Mouse (Mus musculus): ENCODE results near the gene Usp30. TPM values are rescaled to one million over a fixed set of nuclear protein-coding genes. Genes with fewer than 3 reads are reported as not detected.

Gene Usp30
- polyA plus RNA-seq, 1 experiment from 2014 or later, result 9.3 TPM

GRCm38 (mm10) chr5:114085501-114085900 is 20.2 kb downstream of the Usp30 start:
- Histone ChIP-seq H3K4me2 (ENCODE audit: low read depth, low read length) (no peak overlapping the region), H3K4me3 (ENCODE audit: low read length) (no peak overlapping the region), H3K27ac (ENCODE audit: low read length) (no peak overlapping the region), H3K4me1 (ENCODE audit: control insufficient read depth, insufficient read depth, low read length) (no peaks in the 10 kb centered on the region), H3K27me3 (replicated peaks; ENCODE audit: control insufficient read depth, insufficient read depth, low read length) (no peaks in the 10 kb centered on the region), H3K9ac (ENCODE audit: low read depth, low read length) (no peak overlapping the region), H3K36me3 (ENCODE audit: control insufficient read depth, insufficient read depth, low read length) (no peaks in the 10 kb centered on the region), H3K9me3 (ENCODE audit: control insufficient read depth, low read length) (no peaks in the 10 kb centered on the region)
- no peak for ATAC-seq
- WGBS, result 80% methylated on average over 14 of the region's 14 CpGs

GRCm38 (mm10) chr5:114087875-114088480 is 22.7 kb downstream of the Usp30 start:
- H3K9ac ChIP-seq (ENCODE audit: low read depth, low read length), result no peak overlapping the region
- no peaks in the 10 kb centered on the region for H3K9me3 ChIP-seq (ENCODE audit: control insufficient read depth, low read length)
- H3K4me1 ChIP-seq (ENCODE audit: control insufficient read depth, insufficient read depth, low read length), result no peaks in the 10 kb centered on the region
- ATAC-seq, result no peak
- no peak overlapping the region for H3K4me2 ChIP-seq (ENCODE audit: low read depth, low read length)
- no peaks in the 10 kb centered on the region for H3K36me3 ChIP-seq (ENCODE audit: control insufficient read depth, insufficient read depth, low read length)
- no peaks in the 10 kb centered on the region; the same call in 1 of the 2 replicates for H3K27me3 ChIP-seq (replicated peaks; ENCODE audit: control insufficient read depth, insufficient read depth, low read length)
- H3K4me3 ChIP-seq (ENCODE audit: low read length), result no peak overlapping the region
- no peak overlapping the region for H3K27ac ChIP-seq (ENCODE audit: low read length)
- 70% methylated on average over 12 of the region's 12 CpGs for WGBS

- no peak for ATAC-seq
- WGBS, result 19% methylated on average over 7 of the region's 7 CpGs
Observed at GRCm38 (mm10) chr5:114090421-114091013, 25.3 kb downstream of the Usp30 start.

GRCm38 (mm10) chr5:114091057-114091807 is 26.0 kb downstream of the Usp30 start, which contains the start of gene Svop:
TSS of gene Svop (minus strand) at chr5:114091570.
- Histone ChIP-seq H3K36me3 (ENCODE audit: control insufficient read depth, insufficient read depth, low read length) (no peaks in the 10 kb centered on the region), H3K4me1 (ENCODE audit: control insufficient read depth, insufficient read depth, low read length) (no peaks in the 10 kb centered on the region), H3K4me2 (ENCODE audit: low read depth, low read length) (peak within 1 kb of the TSS; percentile 30; the same call in 1 of the 2 replicates), H3K9me3 (ENCODE audit: control insufficient read depth, low read length) (no peaks in the 10 kb centered on the region), H3K4me3 (ENCODE audit: low read length) (peak within 1 kb of the TSS; percentile 20; the same call in 1 of the 2 replicates), H3K27ac (ENCODE audit: low read length) (no peak within 1 kb of the TSS), H3K9ac (ENCODE audit: low read depth, low read length) (no peak within 1 kb of the TSS), H3K27me3 (replicated peaks; ENCODE audit: control insufficient read depth, insufficient read depth, low read length) (no peaks in the 10 kb centered on the region; the same call in 1 of the 2 replicates)
- peak; percentile 64 for ATAC-seq
- WGBS, result 3% methylated on average over 40 of the region's 40 CpGs

More at GRCm38 (mm10) chr5:114090421-114091013, 25.3 kb downstream of the Usp30 start:
- Histone ChIP-seq H3K27ac (ENCODE audit: low read length) (no peak overlapping the region), H3K9ac (ENCODE audit: low read depth, low read length) (no peak overlapping the region), H3K36me3 (ENCODE audit: control insufficient read depth, insufficient read depth, low read length) (no peaks in the 10 kb centered on the region), H3K9me3 (ENCODE audit: control insufficient read depth, low read length) (no peaks in the 10 kb centered on the region), H3K4me2 (ENCODE audit: low read depth, low read length) (no peak overlapping the region), H3K4me1 (ENCODE audit: control insufficient read depth, insufficient read depth, low read length) (no peaks in the 10 kb centered on the region), H3K4me3 (ENCODE audit: low read length) (peak overlapping the region; percentile 20; the same call in 1 of the 2 replicates), H3K27me3 (replicated peaks; ENCODE audit: control insufficient read depth, insufficient read depth, low read length) (no peaks in the 10 kb centered on the region; the same call in 1 of the 2 replicates)

- Histone ChIP-seq H3K4me1 (ENCODE audit: control insufficient read depth, insufficient read depth, low read length) (peaks cover 10% of the 10 kb centered on the region), H3K4me3 (ENCODE audit: low read length) (peak overlapping the region; percentile 97), H3K4me2 (ENCODE audit: low read depth, low read length) (peak overlapping the region; percentile 97), H3K27ac (ENCODE audit: low read length) (0 out of 2 replicates have a peak overlapping the region, but pooled peaks have one; percentile 51), H3K27me3 (replicated peaks; ENCODE audit: control insufficient read depth, insufficient read depth, low read length) (no peaks in the 10 kb centered on the region), H3K9ac (ENCODE audit: low read depth, low read length) (peak overlapping the region; percentile 97), H3K9me3 (ENCODE audit: control insufficient read depth, low read length) (no peaks in the 10 kb centered on the region), H3K36me3 (ENCODE audit: control insufficient read depth, insufficient read depth, low read length) (no peaks in the 10 kb centered on the region)
- peak; percentile 94 for ATAC-seq
- 7% methylated on average over 37 of the region's 37 CpGs for WGBS
Observed at GRCm38 (mm10) chr5:114099709-114100389, 34.6 kb downstream of the Usp30 start.

- peak; percentile 83 for ATAC-seq
- Histone ChIP-seq H3K27ac (ENCODE audit: low read length) (0 out of 2 replicates have a peak overlapping the region, but pooled peaks have one; percentile 51), H3K4me2 (ENCODE audit: low read depth, low read length) (peak overlapping the region; percentile 97), H3K36me3 (ENCODE audit: control insufficient read depth, insufficient read depth, low read length) (no peaks in the 10 kb centered on the region), H3K4me1 (ENCODE audit: control insufficient read depth, insufficient read depth, low read length) (peaks cover 10% of the 10 kb centered on the region), H3K9ac (ENCODE audit: low read depth, low read length) (peak overlapping the region; percentile 97), H3K9me3 (ENCODE audit: control insufficient read depth, low read length) (no peaks in the 10 kb centered on the region), H3K27me3 (replicated peaks; ENCODE audit: control insufficient read depth, insufficient read depth, low read length) (no peaks in the 10 kb centered on the region), H3K4me3 (ENCODE audit: low read length) (peak overlapping the region; percentile 97)
- 1% methylated on average over 62 of the region's 64 CpGs for WGBS
Observed at GRCm38 (mm10) chr5:114100390-114101099, 35.3 kb downstream of the Usp30 start.

GRCm38 (mm10) chr5:114101873-114102272 is 36.6 kb downstream of the Usp30 start:
- no peak overlapping the region for H3K9ac ChIP-seq (ENCODE audit: low read depth, low read length)
- H3K4me3 ChIP-seq (ENCODE audit: low read length), result no peak overlapping the region
- 83% methylated on average over 4 of the region's 4 CpGs for WGBS
- H3K9me3 ChIP-seq (ENCODE audit: control insufficient read depth, low read length), result no peaks in the 10 kb centered on the region
- no peaks in the 10 kb centered on the region for H3K27me3 ChIP-seq (replicated peaks; ENCODE audit: control insufficient read depth, insufficient read depth, low read length)
- no peak overlapping the region for H3K4me2 ChIP-seq (ENCODE audit: low read depth, low read length)
- no peak for ATAC-seq
- no peak overlapping the region for H3K27ac ChIP-seq (ENCODE audit: low read length)
- H3K4me1 ChIP-seq (ENCODE audit: control insufficient read depth, insufficient read depth, low read length), result peaks cover 10% of the 10 kb centered on the region
- no peaks in the 10 kb centered on the region for H3K36me3 ChIP-seq (ENCODE audit: control insufficient read depth, insufficient read depth, low read length)

GRCm38 (mm10) chr5:114102807-114103206 is 37.5 kb downstream of the Usp30 start:
- no peak overlapping the region for H3K9ac ChIP-seq (ENCODE audit: low read depth, low read length)
- peaks cover 10% of the 10 kb centered on the region for H3K4me1 ChIP-seq (ENCODE audit: control insufficient read depth, insufficient read depth, low read length)
- no peak overlapping the region for H3K27ac ChIP-seq (ENCODE audit: low read length)
- no peak overlapping the region for H3K4me3 ChIP-seq (ENCODE audit: low read length)
- no peaks in the 10 kb centered on the region for H3K27me3 ChIP-seq (replicated peaks; ENCODE audit: control insufficient read depth, insufficient read depth, low read length)
- no peak for ATAC-seq
- no peaks in the 10 kb centered on the region for H3K9me3 ChIP-seq (ENCODE audit: control insufficient read depth, low read length)
- WGBS, result 72% methylated on average over 1 of the region's 1 CpGs
- no peak overlapping the region for H3K4me2 ChIP-seq (ENCODE audit: low read depth, low read length)
- H3K36me3 ChIP-seq (ENCODE audit: control insufficient read depth, insufficient read depth, low read length), result 0 out of 2 replicates have a peak, but pooled peaks cover under 1% of the 10 kb centered on the region
